Mouse (Mus musculus): ENCODE results near the gene Mrvi1. TPM values are rescaled to one million over a fixed set of nuclear protein-coding genes. Genes with fewer than 3 reads are reported as not detected.

The Mrvi1 gene
- polyA plus RNA-seq, 1 experiment from 2014 or later, result 3.7 TPM

- ATAC-seq (replicated peaks; ENCODE audit: insufficient number of reproducible peaks, insufficient read depth, low FRiP score, low read depth), result no peak
- Histone ChIP-seq H3K27ac (peak overlapping the region; percentile 31; the same call in 1 of the 2 replicates), H3K4me3 (no peak overlapping the region), H3K9ac (no peak overlapping the region), H3K27me3 (no peaks in the 10 kb centered on the region), H3K36me3 (no peaks in the 10 kb centered on the region), H3K9me3 (replicated peaks) (no peaks in the 10 kb centered on the region), H3K4me2 (no peak overlapping the region), H3K4me1 (replicated peaks) (0 out of 2 replicates have a peak, but pooled peaks cover 2% of the 10 kb centered on the region)
- 60% methylated on average over 4 of the region's 4 CpGs for WGBS
These were observed 105.3 kb downstream of the Mrvi1 start for GRCm38 (mm10) chr7:110876965-110877364.

DNA sequence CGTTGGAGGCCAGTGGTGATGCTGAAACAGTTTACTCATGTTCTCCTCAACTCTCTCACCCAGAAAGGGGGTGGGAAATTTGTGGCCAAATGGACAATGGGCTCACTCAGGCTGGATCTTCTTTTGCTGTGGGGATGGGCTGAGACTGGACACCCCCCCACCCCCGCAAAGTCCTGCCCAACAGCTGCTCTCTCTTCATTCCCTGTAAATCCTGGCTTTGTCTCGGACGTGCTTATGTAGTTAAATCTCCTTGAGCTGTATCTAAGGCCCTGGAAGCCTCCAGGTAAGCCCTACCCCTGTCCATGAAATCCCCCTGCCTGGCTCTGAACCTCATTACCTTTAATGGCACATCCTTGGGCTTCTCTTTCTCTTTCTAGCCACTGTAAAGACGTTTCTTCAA, 113.5 kb downstream of the Mrvi1 start:
- no peak overlapping the region for H3K4me2 ChIP-seq
- H3K9me3 ChIP-seq (replicated peaks), result no peaks in the 10 kb centered on the region
- H3K36me3 ChIP-seq, result no peaks in the 10 kb centered on the region
- no peak overlapping the region for H3K27ac ChIP-seq
- no peak overlapping the region for H3K4me3 ChIP-seq
- H3K4me1 ChIP-seq (replicated peaks), result peaks cover 9% of the 10 kb centered on the region
- H3K27me3 ChIP-seq, result no peaks in the 10 kb centered on the region
- no peak for ATAC-seq (replicated peaks; ENCODE audit: insufficient number of reproducible peaks, insufficient read depth, low FRiP score, low read depth)
- WGBS, result 77% methylated on average over 5 of the region's 5 CpGs
- no peak overlapping the region for H3K9ac ChIP-seq

DNA sequence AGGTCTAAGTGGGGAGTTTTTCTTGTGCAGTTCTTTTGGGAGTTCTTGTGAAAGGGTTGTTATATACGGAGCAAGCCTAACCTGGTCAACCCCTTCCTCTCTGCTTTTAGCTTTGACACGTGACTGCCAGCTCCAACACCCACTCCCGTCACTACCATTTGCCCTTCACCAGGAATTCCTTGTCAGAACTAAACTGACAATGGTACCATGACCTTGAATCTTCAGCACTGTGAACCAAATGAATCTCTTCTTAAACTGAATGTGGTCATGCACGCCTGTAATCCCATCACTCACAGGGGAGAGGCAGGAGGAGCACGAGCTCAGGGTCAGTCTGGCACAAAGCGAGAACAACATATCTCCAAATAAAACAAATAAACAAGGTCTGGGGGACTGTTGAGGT, 115.1 kb downstream of the Mrvi1 start:
- Histone ChIP-seq H3K9me3 (replicated peaks) (no peaks in the 10 kb centered on the region), H3K4me3 (no peak overlapping the region), H3K27me3 (no peaks in the 10 kb centered on the region), H3K36me3 (no peaks in the 10 kb centered on the region), H3K27ac (no peak overlapping the region), H3K9ac (no peak overlapping the region), H3K4me2 (no peak overlapping the region), H3K4me1 (replicated peaks) (peaks cover 9% of the 10 kb centered on the region)
- no peak for ATAC-seq (replicated peaks; ENCODE audit: insufficient number of reproducible peaks, insufficient read depth, low FRiP score, low read depth)
- WGBS, result 83% methylated on average over 6 of the region's 6 CpGs

DNA sequence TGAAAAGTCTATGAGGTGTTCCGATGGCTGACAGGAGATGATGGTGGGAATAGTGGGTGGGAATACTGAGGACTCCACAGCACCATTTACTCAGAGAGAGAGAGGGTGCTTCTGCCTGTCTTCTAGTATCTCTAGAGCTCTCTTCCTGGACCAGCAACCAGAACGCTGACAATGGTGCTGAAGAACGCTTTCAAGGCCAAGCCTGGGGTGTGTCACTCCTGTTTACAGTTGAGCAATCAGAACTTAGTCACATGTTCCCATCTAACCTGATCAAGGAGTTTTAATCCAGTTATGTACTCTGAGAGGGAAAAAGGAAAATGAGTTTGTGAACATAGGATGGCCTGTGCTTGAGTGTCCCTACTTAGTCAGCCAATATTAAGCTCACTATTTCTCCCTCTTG, 116.2 kb downstream of the Mrvi1 start:
- ATAC-seq (replicated peaks; ENCODE audit: insufficient number of reproducible peaks, insufficient read depth, low FRiP score, low read depth), result no peak
- WGBS, result 79% methylated on average over 3 of the region's 3 CpGs
- peaks cover 9% of the 10 kb centered on the region for H3K4me1 ChIP-seq (replicated peaks)
- H3K36me3 ChIP-seq, result no peaks in the 10 kb centered on the region
- H3K4me3 ChIP-seq, result no peak overlapping the region
- H3K27me3 ChIP-seq, result no peaks in the 10 kb centered on the region
- H3K9me3 ChIP-seq (replicated peaks), result no peaks in the 10 kb centered on the region
- no peak overlapping the region for H3K9ac ChIP-seq
- no peak overlapping the region for H3K27ac ChIP-seq
- no peak overlapping the region for H3K4me2 ChIP-seq

GRCm38 (mm10) chr7:110865570-110865969, 116.7 kb downstream of the Mrvi1 start:
- Histone ChIP-seq H3K4me1 (replicated peaks) (peaks cover 9% of the 10 kb centered on the region), H3K36me3 (no peaks in the 10 kb centered on the region), H3K4me3 (no peak overlapping the region), H3K9ac (no peak overlapping the region), H3K27ac (no peak overlapping the region), H3K4me2 (no peak overlapping the region), H3K9me3 (replicated peaks) (no peaks in the 10 kb centered on the region), H3K27me3 (no peaks in the 10 kb centered on the region)
- no peak for ATAC-seq (replicated peaks; ENCODE audit: insufficient number of reproducible peaks, insufficient read depth, low FRiP score, low read depth)
- WGBS, result 63% methylated on average over 6 of the region's 6 CpGs

DNA sequence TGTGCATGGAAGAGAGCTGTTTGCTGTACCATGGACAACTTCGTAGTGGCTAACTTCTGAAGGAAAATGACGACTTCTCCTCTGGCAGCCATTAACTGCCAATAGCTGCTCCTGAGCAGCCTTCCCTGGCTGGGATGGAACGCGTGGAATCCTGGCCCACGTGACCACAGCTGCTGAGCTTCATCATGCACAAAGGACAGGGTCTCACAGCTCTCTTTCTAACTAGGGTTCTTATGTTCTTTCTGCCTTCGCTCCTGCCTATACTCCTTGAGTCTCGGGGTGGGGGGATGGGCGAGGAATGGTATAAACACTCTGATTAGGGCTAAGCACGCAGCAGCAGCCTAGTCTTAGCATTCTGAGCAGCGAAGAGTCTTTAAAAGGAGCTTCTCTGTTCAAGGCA, 117.2 kb downstream of the Mrvi1 start:
- H3K4me3 ChIP-seq, result no peak overlapping the region
- no peak overlapping the region; the same call in 1 of the 2 replicates for H3K27ac ChIP-seq
- no peaks in the 10 kb centered on the region for H3K9me3 ChIP-seq (replicated peaks)
- H3K36me3 ChIP-seq, result no peaks in the 10 kb centered on the region
- H3K9ac ChIP-seq, result no peak overlapping the region
- WGBS, result 24% methylated on average over 10 of the region's 10 CpGs
- no peaks in the 10 kb centered on the region for H3K27me3 ChIP-seq
- H3K4me1 ChIP-seq (replicated peaks), result peaks cover 9% of the 10 kb centered on the region
- no peak; the same call in 1 of the 2 replicates for ATAC-seq (replicated peaks; ENCODE audit: insufficient number of reproducible peaks, insufficient read depth, low FRiP score, low read depth)
- peak overlapping the region; percentile 25; the same call in 1 of the 2 replicates for H3K4me2 ChIP-seq

DNA sequence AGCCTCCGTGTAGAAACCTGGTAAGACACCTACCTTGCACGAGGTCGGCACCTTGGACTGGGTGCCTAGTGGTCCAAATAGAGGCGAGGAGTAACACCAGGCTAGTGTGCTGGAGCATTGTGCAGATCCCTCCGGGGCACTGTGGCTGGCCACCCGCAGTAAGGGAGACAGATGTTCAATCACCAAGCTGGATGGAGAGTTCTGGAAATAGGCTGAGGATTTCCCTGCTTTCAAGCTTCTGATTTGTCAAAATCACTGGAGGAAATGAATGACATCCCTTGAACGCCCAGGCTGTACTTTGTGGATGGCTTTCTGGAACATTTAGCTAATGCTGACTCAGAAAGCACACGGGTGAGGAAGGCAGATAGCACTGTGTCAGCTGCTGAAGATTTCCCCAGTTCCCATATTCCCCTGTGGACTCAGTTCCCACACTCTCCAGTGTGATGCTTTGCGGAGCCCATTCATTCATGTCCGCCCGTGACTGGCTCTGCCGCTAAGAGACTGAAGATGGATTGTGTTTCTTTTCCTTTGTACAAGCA, 119.4 kb downstream of the Mrvi1 start, which contains the start of gene Lyve1:
Gene Lyve1 (minus strand): TSS at position 489 of the 539 bp plus-strand sequence.
- H3K9ac ChIP-seq, result no peak within 1 kb of the TSS
- no peaks in the 10 kb centered on the region for H3K27me3 ChIP-seq
- no peak for ATAC-seq (replicated peaks; ENCODE audit: insufficient number of reproducible peaks, insufficient read depth, low FRiP score, low read depth)
- H3K4me2 ChIP-seq, result no peak within 1 kb of the TSS
- H3K9me3 ChIP-seq (replicated peaks), result no peaks in the 10 kb centered on the region
- WGBS, result 63% methylated on average over 12 of the region's 12 CpGs
- no peak within 1 kb of the TSS for H3K4me3 ChIP-seq
- H3K4me1 ChIP-seq (replicated peaks), result peaks cover 9% of the 10 kb centered on the region
- H3K36me3 ChIP-seq, result no peaks in the 10 kb centered on the region
- no peak within 1 kb of the TSS for H3K27ac ChIP-seq

- Histone ChIP-seq H3K27me3 (no peaks in the 10 kb centered on the region), H3K9ac (no peak overlapping the region), H3K9me3 (replicated peaks) (no peaks in the 10 kb centered on the region), H3K4me1 (replicated peaks) (peaks cover 10% of the 10 kb centered on the region), H3K4me2 (no peak overlapping the region), H3K36me3 (no peaks in the 10 kb centered on the region), H3K27ac (0 out of 2 replicates have a peak overlapping the region, but pooled peaks have one; percentile 17), H3K4me3 (no peak overlapping the region)
- no peak for ATAC-seq (replicated peaks; ENCODE audit: insufficient number of reproducible peaks, insufficient read depth, low FRiP score, low read depth)
- WGBS, result 32% methylated on average over 5 of the region's 5 CpGs
These were observed 122.1 kb downstream of the Mrvi1 start for GRCm38 (mm10) chr7:110860129-110860528.

DNA sequence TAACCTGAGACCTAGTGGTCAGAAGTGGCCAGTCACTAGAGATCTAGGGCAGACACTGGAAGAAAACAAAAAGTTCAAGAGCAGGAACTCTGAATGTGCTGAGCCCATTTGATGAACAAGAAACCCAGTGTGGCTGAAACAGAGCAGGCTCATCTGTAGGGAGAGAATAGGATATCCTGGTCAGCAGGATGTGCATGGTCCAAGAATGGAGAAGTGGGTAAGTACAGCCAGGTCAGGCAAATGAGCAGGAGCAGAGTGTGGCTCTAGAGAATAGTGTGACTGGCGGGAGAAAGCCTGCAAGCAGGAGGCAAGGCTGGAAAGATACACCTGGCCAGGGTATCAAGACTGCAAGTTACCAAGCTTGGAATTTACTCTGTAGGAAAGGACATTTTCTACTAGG, 126.7 kb downstream of the Mrvi1 start:
- Histone ChIP-seq H3K4me1 (replicated peaks) (peaks cover 7% of the 10 kb centered on the region; the same call in 1 of the 2 replicates), H3K9me3 (replicated peaks) (no peaks in the 10 kb centered on the region), H3K36me3 (no peaks in the 10 kb centered on the region), H3K4me2 (no peak overlapping the region), H3K9ac (no peak overlapping the region), H3K4me3 (no peak overlapping the region), H3K27ac (no peak overlapping the region), H3K27me3 (no peaks in the 10 kb centered on the region)
- no peak for ATAC-seq (replicated peaks; ENCODE audit: insufficient number of reproducible peaks, insufficient read depth, low FRiP score, low read depth)
- 70% methylated on average over 1 of the region's 1 CpGs for WGBS

GRCm38 (mm10) chr7:110854927-110855546, 127.2 kb downstream of the Mrvi1 start:
- WGBS, result 63% methylated on average over 8 of the region's 8 CpGs
- Histone ChIP-seq H3K36me3 (no peaks in the 10 kb centered on the region), H3K4me3 (no peak overlapping the region), H3K27me3 (no peaks in the 10 kb centered on the region), H3K9me3 (replicated peaks) (no peaks in the 10 kb centered on the region), H3K4me2 (no peak overlapping the region), H3K27ac (no peak overlapping the region), H3K4me1 (replicated peaks) (peaks cover 7% of the 10 kb centered on the region; the same call in 1 of the 2 replicates), H3K9ac (no peak overlapping the region)
- ATAC-seq (replicated peaks; ENCODE audit: insufficient number of reproducible peaks, insufficient read depth, low FRiP score, low read depth), result no peak

GRCm38 (mm10) chr7:110854519-110854918, 127.7 kb downstream of the Mrvi1 start:
- Histone ChIP-seq H3K27me3 (no peaks in the 10 kb centered on the region), H3K4me3 (no peak overlapping the region), H3K9ac (no peak overlapping the region), H3K27ac (no peak overlapping the region), H3K4me2 (no peak overlapping the region), H3K36me3 (no peaks in the 10 kb centered on the region), H3K4me1 (replicated peaks) (peaks cover 7% of the 10 kb centered on the region; the same call in 1 of the 2 replicates), H3K9me3 (replicated peaks) (no peaks in the 10 kb centered on the region)
- no peak for ATAC-seq (replicated peaks; ENCODE audit: insufficient number of reproducible peaks, insufficient read depth, low FRiP score, low read depth)
- WGBS, result 63% methylated on average over 3 of the region's 3 CpGs

- no peak overlapping the region for H3K4me3 ChIP-seq
- H3K27me3 ChIP-seq, result no peaks in the 10 kb centered on the region
- H3K4me1 ChIP-seq (replicated peaks), result peaks cover 7% of the 10 kb centered on the region; the same call in 1 of the 2 replicates
- H3K9me3 ChIP-seq (replicated peaks), result no peaks in the 10 kb centered on the region
- no peak for ATAC-seq (replicated peaks; ENCODE audit: insufficient number of reproducible peaks, insufficient read depth, low FRiP score, low read depth)
- no peak overlapping the region for H3K4me2 ChIP-seq
- H3K9ac ChIP-seq, result no peak overlapping the region
- WGBS, result 66% methylated on average over 10 of the region's 10 CpGs
- no peak overlapping the region for H3K27ac ChIP-seq
- no peaks in the 10 kb centered on the region for H3K36me3 ChIP-seq
These were observed 128.7 kb downstream of the Mrvi1 start for GRCm38 (mm10) chr7:110853611-110854010.

Measured in heart, embryonic 15.5 days (tissue).